Mouse (Mus musculus): ENCODE data around the gene Stpg2.
"Not testable (repeated sequence)": the region's sequence is repeated elsewhere in the genome, so short reads cannot be mapped to it uniquely, and the experiment has no call there.

DNA sequence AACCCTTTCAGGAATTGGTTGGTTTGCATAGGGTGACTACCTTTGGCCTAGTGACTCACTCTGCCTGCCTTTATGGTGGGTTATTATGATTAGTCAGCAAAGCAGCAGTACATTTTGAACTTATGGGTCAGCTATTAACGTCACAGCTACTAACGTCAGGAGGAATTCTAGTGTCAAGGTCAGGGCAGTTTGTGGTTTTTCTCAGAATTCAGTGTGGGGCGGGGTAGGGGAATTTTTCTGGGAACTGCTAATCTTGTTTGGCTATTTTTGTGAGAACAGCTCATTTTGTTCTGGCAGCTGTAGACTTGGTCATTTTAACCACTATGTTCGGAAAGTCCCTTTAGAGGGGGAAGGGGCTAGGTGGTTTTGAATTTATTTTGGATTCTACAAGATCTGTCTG is 56.9 kb downstream of the Stpg2 start:
- TF ChIP-seq POLR2A (IDR thresholded peaks at IDR 0.05; ENCODE audit: low read depth, low read length); ZKSCAN1 (IDR thresholded peaks at IDR 0.05; ENCODE audit: borderline replicate concordance, low read depth, low read length); POLR2AphosphoS2 (IDR thresholded peaks at IDR 0.05; ENCODE audit: low read depth, low read length); ZMIZ1 (IDR thresholded peaks at IDR 0.05; ENCODE audit: low read depth, low read length); CTCF (conservative IDR thresholded peaks at IDR 0.05 in 1 of 2, IDR thresholded peaks at IDR 0.05 in 1 of 2; ENCODE audit: low read depth in 2 of 2, low read length in 2 of 2); SMC3 (IDR thresholded peaks at IDR 0.05; ENCODE audit: low read depth, low read length); E2F4 (IDR thresholded peaks at IDR 0.05; ENCODE audit: insufficient replicate concordance, low read depth, low read length); TBP (conservative IDR thresholded peaks at IDR 0.05; ENCODE audit: low read depth, low read length); RAD21 (IDR thresholded peaks at IDR 0.05; ENCODE audit: low read depth, low read length): not testable (repeated sequence)
- TF ChIP-seq SIN3A (IDR thresholded peaks at IDR 0.05; ENCODE audit: low read length) (0 out of 2 replicates have a peak, but pooled peaks have one; percentile 39), TCF12 (IDR thresholded peaks at IDR 0.05; ENCODE audit: low read depth, low read length) (peak; percentile 41; the same call in 1 of the 2 replicates), EP300 (IDR thresholded peaks at IDR 0.05; ENCODE audit: low read length) (peak; percentile 79), IRF4 (IDR thresholded peaks at IDR 0.05; ENCODE audit: low read depth, low read length) (peak; percentile 53; the same call in 1 of the 2 replicates), JUND (conservative IDR thresholded peaks at IDR 0.05; ENCODE audit: low read depth, low read length) (0 out of 2 replicates have a peak, but pooled peaks have one; percentile 10)
